Mouse (Mus musculus): ENCODE results near the gene Uckl1.

The Uckl1 gene

GRCm38 (mm10) chr2:181589011-181589731, 4.5 kb upstream of the Uckl1 start:
- DNase-seq, result no peak

DNA sequence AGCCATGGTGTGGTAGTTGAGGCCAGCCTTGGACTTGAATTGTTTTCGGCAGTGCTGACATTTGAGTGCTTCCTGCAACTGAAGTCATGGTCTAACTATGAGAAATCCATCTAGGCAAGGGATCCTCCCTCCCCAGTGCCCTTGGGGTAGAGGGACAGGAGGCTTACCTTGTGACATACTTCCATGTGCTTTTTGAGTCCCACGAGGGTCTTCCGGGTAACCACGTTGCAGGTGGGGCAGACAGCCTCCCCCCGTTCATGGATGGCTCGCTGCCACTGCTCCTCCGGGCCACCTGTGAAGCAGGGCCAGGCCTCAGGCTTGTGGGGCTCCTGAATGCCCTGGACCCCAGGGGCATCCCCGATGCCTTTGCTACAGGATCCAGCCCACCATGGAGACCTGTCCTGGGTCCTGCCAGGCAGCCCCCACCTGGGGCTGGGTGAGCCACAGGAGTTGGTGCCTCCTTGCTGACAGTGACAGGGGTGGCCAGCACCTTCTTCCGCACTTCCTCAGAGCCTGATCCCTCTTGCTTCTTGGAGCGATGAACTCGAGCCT, 3.6 kb upstream of the Uckl1 start:
- DNase-seq, result no peak

DNA sequence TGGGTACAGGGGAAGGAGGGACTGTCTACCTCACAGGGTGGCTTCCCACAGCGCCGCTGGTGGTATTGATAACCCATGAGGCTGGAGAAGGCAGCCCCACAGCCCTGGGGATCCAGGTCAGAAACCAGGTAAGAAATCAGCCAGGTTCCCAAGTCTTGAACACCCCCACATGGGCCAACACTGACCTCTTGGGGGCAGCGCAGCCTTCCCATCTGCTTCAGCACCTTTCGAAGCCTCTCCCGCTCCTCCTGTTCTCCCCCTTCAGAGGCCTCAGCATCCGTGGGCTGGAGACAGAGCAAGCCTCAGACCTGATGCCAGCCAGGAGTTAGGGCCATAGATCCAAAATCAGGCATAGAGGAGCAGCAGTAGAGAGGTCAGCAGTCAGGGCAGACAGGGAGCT, 3.1 kb upstream of the Uckl1 start:
- no peak for DNase-seq

- no peak for DNase-seq
These were observed 1.4 kb upstream of the Uckl1 start for GRCm38 (mm10) chr2:181586124-181586523.

- DNase-seq, result no peak
These were observed 814 bp upstream of the Uckl1 start for GRCm38 (mm10) chr2:181585506-181585905.

DNA sequence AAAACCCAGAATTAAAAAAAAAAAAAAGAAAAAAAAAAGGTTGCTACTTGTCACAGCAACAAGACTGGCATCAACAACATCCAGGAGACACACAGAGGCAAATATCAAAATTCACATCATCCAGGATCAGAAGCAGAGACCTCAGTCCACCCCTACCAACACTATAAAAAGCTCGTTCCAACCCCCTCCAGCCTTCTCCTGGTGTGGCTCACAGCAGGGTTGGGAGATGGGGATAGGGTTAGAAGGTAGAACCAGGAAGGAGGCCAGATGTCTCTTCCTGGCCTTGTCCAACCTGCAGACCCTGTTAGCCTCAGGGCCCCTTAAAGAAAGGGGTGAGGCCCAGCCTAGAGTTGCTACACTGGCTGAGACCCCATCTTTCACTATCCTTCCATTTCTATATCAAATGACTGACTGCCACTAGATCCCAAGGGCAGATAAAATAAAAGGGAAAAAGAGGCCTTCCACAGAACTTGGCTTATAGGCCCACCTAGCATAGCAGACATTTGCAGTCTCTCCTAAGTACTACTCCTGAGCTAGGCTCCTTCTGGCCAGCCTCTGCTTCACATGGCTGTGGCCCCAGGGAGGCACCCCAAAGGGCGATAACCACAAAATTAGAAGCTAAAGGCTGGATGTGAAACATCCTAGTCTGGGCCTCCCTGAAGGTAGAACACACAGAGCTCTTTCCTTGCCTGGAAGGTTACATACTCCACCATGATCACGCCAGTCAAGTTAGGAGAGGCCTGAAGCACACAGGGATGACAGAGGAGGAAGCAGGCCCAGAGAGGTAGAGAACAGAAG, 1.0 kb downstream of the Uckl1 start:
- DNase-seq, result no peak

DNA sequence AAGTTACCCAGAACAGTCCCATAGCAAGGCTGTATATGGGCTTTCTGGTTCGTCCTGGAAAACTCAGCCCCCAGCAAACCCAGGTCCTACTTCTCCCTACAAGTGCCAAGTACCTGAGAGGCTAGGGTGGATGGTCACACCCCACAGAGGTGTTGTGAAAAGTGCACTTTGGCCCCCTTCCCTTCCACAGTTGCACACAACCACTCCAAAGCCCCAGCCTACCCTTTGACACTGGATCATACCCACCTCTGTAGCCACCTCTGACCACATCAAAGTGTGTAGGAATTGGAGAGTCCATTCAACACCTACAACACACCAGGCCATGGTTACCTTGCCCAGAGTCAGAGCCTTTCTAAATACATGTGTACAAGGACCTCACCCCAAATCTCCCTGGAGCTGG, 1.8 kb downstream of the Uckl1 start:
- DNase-seq, result no peak

DNA sequence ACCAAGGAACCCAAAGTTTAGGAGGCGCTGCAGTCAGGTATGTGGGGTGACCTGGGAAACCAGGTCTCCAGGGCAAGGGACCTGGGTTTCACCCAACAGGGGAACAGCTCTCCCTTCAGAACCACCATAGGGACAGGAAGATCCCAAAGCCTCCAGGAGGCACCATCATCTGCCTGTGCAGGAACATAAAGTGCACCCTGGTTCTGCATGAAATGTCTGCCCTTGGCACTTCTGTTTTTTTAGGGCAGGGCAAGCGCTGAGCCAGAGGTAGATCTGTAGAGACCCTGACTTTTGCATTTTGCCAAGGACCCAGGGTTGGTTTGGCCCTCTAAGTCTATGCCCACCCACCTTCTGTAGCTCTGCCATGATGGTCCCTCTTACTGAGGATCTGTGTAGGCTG, 2.3 kb downstream of the Uckl1 start:
- DNase-seq, result no peak

GRCm38 (mm10) chr2:181581402-181582120, 3.1 kb downstream of the Uckl1 start:
- peak; percentile 79 for DNase-seq

DNA sequence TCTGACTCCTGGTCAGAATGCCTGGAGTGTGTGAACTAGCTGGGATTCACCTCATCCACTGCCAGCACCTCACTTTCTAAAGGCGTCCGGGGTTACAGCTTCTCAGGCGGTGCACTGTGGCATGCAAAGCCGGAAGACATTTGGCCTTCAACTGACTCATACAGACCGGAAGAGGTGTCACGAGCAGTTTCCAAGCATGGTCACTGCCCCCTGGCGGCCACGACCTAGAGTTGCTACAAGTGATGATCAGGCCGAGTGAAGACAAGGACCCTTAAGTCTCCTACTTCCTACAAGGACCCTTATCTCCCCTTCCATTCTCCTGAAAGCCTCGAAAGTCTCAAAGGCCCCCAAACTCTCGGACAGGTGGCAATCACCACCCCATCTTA, 3.7 kb downstream of the Uckl1 start:
- peak; percentile 93 for DNase-seq

- no peak for DNase-seq
These were observed 4.4 kb downstream of the Uckl1 start for GRCm38 (mm10) chr2:181580131-181580772.

DNA sequence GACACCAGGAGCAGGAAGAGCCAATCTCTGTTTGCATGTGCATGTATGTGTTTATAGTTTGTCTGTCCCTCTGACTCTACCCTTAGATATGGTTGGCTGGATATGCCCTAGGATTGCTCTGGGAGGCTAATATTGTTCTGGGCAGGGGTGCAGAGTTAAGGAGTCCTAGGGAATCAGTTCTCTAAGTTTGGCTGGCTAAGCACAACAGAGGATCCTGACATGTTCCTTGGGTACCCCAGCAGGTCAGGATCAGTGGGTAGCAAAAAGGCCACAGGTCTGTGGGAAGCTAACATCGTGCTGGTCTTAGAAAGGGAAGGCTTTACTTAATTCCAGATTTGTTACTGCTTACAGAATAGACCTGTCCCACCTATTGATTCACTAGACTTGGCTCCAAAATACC, 5.0 kb downstream of the Uckl1 start:
- no peak for DNase-seq

- DNase-seq, result peak; percentile 38
These were observed 5.7 kb downstream of the Uckl1 start for GRCm38 (mm10) chr2:181578790-181579618.

DNA sequence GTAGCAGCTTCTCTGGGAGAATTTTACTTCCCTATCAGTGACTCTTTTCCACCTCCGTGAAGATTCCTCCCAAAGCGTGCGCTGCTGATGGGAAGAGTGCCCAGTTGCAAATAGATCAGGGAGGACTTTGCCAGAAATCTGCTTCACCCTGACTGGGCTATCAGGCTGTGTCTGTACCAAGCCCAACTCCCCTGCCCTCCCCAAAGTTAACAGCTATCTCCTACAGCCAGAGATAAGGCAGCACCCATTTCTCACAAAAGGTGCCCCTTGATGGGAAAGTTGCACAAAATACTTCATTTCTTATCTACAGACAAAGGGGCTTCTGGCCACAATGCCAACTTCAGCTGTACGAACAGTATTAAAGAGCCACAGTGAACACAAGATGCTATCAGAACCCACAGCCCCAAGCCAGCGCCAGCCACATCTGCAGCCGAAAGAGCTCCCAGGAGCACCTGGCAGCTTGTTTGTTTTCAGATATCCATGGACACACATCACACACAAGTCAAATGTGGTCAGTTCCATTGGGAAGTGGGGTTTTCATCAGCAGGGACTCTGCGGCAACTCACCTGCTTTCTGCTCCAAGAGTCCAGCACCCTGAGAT, 6.6 kb downstream of the Uckl1 start:
- no peak for DNase-seq

DNA sequence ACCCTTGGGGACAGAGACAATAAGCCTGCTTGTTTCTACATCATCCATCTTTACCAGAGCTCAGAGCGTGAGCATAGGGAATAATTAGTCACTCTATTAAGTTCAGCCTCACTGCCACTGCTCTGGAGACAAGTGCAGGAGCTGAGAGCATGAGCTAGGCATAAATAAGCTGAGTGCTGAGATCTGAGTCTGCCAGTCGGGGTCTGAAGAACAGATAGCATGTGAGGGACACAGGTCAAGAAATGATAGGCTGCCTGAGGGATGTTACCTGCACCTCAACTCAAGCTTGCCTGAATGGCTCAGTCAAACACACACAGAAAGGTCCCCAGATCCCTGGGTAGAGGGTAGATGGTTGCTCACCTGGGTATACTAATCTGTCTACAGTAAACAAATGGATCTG, 7.6 kb downstream of the Uckl1 start:
- DNase-seq, result no peak

DNA sequence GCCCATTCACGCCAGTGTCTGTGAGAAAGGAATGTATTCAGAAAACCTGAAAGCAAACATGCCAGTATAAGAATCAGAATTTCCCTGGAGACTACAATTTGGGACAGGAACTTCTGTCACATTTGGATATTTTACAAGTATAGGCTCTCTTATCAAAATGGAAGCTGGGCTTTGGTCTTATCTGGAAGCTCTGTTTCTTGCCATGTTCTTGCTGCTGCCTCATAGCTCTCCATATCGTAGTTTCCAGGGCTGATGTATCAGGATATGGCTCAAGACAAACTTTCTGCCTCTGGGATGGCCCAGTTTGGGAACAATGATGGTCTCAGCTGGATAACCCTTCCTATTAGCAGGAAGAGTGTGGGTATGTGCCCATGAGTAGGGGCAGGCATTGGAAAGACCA, 8.1 kb downstream of the Uckl1 start:
- no peak for DNase-seq

GRCm38 (mm10) chr2:181574921-181575545, 9.7 kb downstream of the Uckl1 start:
- DNase-seq, result no peak

GRCm38 (mm10) chr2:181573961-181574360, 10.7 kb downstream of the Uckl1 start:
- no peak for DNase-seq

DNA sequence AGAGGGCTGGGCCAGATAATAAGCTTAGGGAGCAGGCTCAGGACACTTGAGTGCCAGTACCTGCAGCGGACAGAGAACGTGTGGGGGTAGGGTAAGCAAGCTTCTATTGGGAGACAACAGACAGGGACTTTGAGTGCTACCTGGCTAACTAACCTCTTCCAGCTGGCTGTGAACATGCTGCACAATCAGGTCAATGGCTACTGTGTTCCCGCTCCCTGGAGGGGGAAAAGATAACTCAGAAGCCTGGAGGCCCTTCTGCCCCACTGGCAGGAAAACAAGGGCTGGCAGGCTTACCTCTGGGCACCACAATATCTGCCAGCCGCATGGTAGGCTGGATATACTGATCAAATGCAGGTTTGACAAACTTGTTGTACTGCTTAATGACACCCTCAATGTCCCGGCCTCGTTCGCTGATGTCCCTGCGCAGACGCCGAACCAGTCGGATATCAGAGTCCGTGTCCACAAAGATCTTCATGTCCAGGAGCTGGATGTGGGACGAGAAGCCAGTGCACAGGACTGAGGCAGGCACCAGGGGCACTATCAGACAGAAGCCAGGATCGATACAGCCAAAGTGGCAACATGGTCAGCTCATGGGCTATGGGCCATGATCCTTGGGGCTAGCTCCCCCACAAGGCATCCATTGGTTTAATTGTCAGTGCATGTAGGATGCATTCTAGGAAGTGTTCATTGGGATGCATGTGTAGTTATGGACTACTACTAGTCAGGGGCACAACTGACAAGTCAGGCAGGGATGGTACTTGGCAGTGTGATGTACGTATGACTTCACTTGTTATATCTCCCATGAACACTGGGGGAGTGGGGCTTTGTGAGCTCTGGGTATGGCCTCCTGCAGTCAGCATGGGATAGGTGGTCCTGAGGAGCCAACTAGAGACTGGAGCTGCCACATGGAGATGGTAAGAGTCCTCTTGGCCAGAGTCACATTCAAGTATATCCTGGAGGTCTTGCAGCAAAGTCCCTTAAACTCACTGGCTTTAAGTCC, 11.5 kb downstream of the Uckl1 start:
- DNase-seq, result no peak
